Mouse (Mus musculus) urinary bladder, postnatal 36 days (tissue): ENCODE results near the gene R3hdm4.
"Not testable (repeated sequence)": the region's sequence is repeated elsewhere in the genome, so short reads cannot be mapped to it uniquely, and the experiment has no call there.

Experiments used
- DNase-seq, 2 experiments: peaks; one replicate each; pipeline ENCODE4 v3.0.0; 2022; ENCODE audit warnings: low spot score in 2 of 2, mixed read lengths in 1 of 2

The R3hdm4 gene

GRCm38 (mm10) chr10:79906712-79907111 lies 14.3 kb downstream of the R3hdm4 start:
- no peak for DNase-seq

- no peak for DNase-seq
Observed at GRCm38 (mm10) chr10:79900951-79901410, 20.0 kb downstream of the R3hdm4 start.

GRCm38 (mm10) chr10:79897316-79898245 lies 23.4 kb downstream of the R3hdm4 start:
- no peak for DNase-seq

GRCm38 (mm10) chr10:79896814-79897213 lies 24.2 kb downstream of the R3hdm4 start:
- no peak for DNase-seq

- DNase-seq: no peak
Observed at GRCm38 (mm10) chr10:79896306-79896705, 24.7 kb downstream of the R3hdm4 start.

GRCm38 (mm10) chr10:79892451-79893118 lies 28.4 kb downstream of the R3hdm4 start:
- peak; percentile 67 to 77 for DNase-seq

- DNase-seq: no peak
Observed at GRCm38 (mm10) chr10:79890670-79891069, 30.3 kb downstream of the R3hdm4 start, which contains the start of gene Cfd. Gene Cfd (plus strand): TSS chr10:79890853.

GRCm38 (mm10) chr10:79889386-79889785 lies 31.6 kb downstream of the R3hdm4 start:
- DNase-seq: no peak

GRCm38 (mm10) chr10:79886611-79887010 lies 34.4 kb downstream of the R3hdm4 start:
- no peak for DNase-seq

- DNase-seq: no peak
Observed at GRCm38 (mm10) chr10:79886054-79886453, 35.0 kb downstream of the R3hdm4 start, which contains the start of gene Elane. Gene Elane (plus strand): TSS chr10:79886247.

GRCm38 (mm10) chr10:79884938-79885337 lies 36.1 kb downstream of the R3hdm4 start:
- DNase-seq: not testable (repeated sequence)

GRCm38 (mm10) chr10:79884446-79884845 lies 36.6 kb downstream of the R3hdm4 start:
- DNase-seq: peak in 1 of 2 experiments; percentile 79

GRCm38 (mm10) chr10:79883297-79884084 lies 37.5 kb downstream of the R3hdm4 start:
- peak; percentile 72 to 83 for DNase-seq

- no peak for DNase-seq
Observed at GRCm38 (mm10) chr10:79881981-79882380, 39.0 kb downstream of the R3hdm4 start.

GRCm38 (mm10) chr10:79880721-79881120 lies 40.3 kb downstream of the R3hdm4 start:
- DNase-seq: no peak

GRCm38 (mm10) chr10:79879527-79879926 lies 41.5 kb downstream of the R3hdm4 start:
- no peak for DNase-seq

GRCm38 (mm10) chr10:79877757-79878156 lies 43.3 kb downstream of the R3hdm4 start:
- DNase-seq: peak in 1 of 2 experiments; percentile 70

GRCm38 (mm10) chr10:79877174-79877573 lies 43.8 kb downstream of the R3hdm4 start:
- no peak for DNase-seq

- DNase-seq: no peak
Observed at GRCm38 (mm10) chr10:79874290-79874862, 46.6 kb downstream of the R3hdm4 start, which contains the start of the genes Prtn3 and Plppr3. Gene Prtn3 (plus strand): TSS chr10:79874476. Gene Plppr3 (minus strand): TSS chr10:79874634.

- no peak for DNase-seq
Observed at GRCm38 (mm10) chr10:79873715-79874289, 47.2 kb downstream of the R3hdm4 start.

GRCm38 (mm10) chr10:79873313-79873712 lies 47.7 kb downstream of the R3hdm4 start:
- no peak for DNase-seq
